Mouse (Mus musculus) hematopoietic stem cell, adult 5-6 weeks (primary cell): ENCODE results near the gene Rnf152. TPM values are rescaled to one million over a fixed set of nuclear protein-coding genes. Genes with fewer than 3 reads are reported as not detected.

Experiments
- ATAC-seq, 2 experiments: fragments of 125-278 bp in 1 of 2; replicated peaks in 1 of 2; 2 replicates each; pipeline ENCODE4 v1.8.0; 2016 to 2017; ENCODE audit warnings: inconsistent platforms in 2 of 2, mild to moderate bottlenecking in 2 of 2, moderate number of reproducible peaks in 2 of 2, low read depth in 1 of 2, moderate TSS enrichment in 1 of 2; ENCODE audit not compliant: low FRiP score in 2 of 2, poor library complexity in 2 of 2, severe bottlenecking in 2 of 2, insufficient read depth in 1 of 2, low TSS enrichment in 1 of 2
- total RNA-seq: library from RNA; stranded (forward); fragments of 172-1452, 232-1000 nt; gene quantifications from 2 replicates; pipeline ENCODE4 v1.2.3, GENCODE M21; 2017

Gene Rnf152
- total RNA-seq, 1 experiment from 2014 or later = not detected

GRCm38 (mm10) chr1:105257199-105257598 lies 99.3 kb downstream of the Rnf152 start:
- ATAC-seq = peak; percentile 69 to 76

- no peak for ATAC-seq
Observed at GRCm38 (mm10) chr1:105249190-105249589, 107.3 kb downstream of the Rnf152 start.

GRCm38 (mm10) chr1:105246651-105247050 lies 109.9 kb downstream of the Rnf152 start:
- no peak for ATAC-seq

GRCm38 (mm10) chr1:105246075-105246574 lies 110.4 kb downstream of the Rnf152 start:
- ATAC-seq = no peak

GRCm38 (mm10) chr1:105243359-105244142 lies 113.0 kb downstream of the Rnf152 start:
- no peak for ATAC-seq

GRCm38 (mm10) chr1:105240185-105240584 lies 116.3 kb downstream of the Rnf152 start:
- no peak for ATAC-seq
